Mouse (Mus musculus): ENCODE measurements around the gene Prmt2. TPM values are rescaled to one million over a fixed set of nuclear protein-coding genes. Genes with fewer than 3 reads are reported as not detected.

Prmt2 gene
- 10.1 and 10.5 TPM in 2 replicates for polyA plus RNA-seq (2016; fragmentation: Nextera tagmentation; extraction: Ambion mirVana)

DNA sequence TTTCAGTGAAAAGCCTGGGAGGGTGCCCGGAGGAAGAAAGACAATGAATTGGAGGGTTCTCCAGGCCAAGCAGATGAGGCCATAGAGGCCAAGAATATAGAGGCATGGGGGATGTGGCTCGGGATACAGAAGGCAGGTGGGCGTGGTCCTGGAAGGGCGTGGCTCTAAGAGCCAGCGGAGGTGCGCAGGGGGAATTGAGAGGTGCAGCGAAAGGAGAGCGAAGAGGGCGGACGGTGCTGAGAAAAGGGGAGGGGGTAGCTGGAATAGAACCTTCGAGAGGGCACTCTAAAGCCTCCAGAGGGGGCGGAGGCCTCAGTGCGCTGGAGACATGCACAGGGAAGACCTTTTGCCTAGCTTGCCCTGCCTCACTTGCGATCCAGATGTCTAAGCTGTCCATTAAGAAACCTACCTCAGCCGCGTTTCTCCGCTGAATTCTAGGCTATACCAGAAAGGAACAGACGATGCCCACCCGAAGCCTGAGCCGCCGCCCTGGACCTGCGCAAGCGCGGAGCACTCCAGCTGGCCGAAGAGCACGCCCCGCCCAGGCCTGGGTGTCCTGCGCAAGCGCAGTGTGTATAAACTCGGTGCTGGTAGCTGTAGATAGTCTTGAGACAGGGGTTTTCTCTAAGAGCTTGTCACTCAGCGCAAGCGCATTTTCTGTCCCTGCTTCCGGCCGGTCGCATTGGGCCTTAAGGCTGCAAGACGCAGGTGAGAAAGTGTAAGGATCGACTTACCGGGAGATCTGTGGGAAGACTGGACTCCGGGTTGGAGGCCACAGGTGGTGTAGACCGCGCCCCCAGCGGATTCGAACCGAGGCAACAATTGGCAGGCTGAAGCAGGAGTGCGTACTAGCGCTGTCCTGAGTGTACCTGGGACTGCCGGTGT is at the start of gene Prmt2:
TSS of gene Prmt2 (minus strand) at position 525 of the 885 bp plus-strand sequence.
- Histone ChIP-seq H3K9me3 (replicated peaks) (no peaks in the 10 kb centered on the region), H3K27me3 (replicated peaks) (no peaks in the 10 kb centered on the region), H3K36me3 (no peaks in the 10 kb centered on the region), H3K4me3 (peak within 1 kb of the TSS; percentile 73), H3K9ac (peak within 1 kb of the TSS; percentile 69), H3K4me2 (peak within 1 kb of the TSS; percentile 95), H3K4me1 (peaks cover 19% of the 10 kb centered on the region), H3K27ac (peak within 1 kb of the TSS; percentile 82)
- WGBS (ENCODE audit: insufficient replicate concordance): 1% methylated on average over 47 of the region's 47 CpGs
- ATAC-seq: peak; percentile 99

DNA sequence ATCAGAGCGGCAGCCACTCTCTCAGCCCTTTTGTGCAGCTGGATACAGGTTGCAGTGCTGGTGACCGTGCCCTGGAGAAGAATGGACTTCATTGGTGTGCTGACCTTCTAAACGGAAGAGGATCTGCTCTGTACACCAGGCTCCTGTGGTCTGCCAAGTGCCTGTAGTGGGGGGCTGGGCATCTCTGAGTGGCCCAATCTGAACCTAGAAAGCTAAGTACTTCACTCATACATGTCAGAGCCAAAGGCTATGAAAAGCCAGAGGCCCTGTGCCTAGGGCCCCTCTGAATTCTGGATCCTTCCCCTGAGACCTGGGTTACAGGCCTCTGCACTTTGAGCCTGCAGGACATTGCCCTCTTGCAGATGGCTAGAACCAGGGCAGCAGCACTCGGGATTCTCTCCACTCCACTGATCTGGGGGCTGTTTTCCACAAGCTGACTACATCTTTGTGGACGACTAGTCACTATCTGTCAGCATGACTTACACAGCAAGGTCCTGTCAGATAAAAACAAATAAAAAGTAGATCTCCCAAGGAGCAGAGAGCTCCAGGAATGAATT is 41.0 kb upstream of the Prmt2 start:
- 63% methylated on average over 5 of the region's 5 CpGs for WGBS (ENCODE audit: insufficient replicate concordance)
- Histone ChIP-seq H3K4me3 (no peak overlapping the region), H3K36me3 (peaks cover 28% of the 10 kb centered on the region), H3K4me2 (no peak overlapping the region), H3K27ac (no peak overlapping the region), H3K27me3 (replicated peaks) (no peaks in the 10 kb centered on the region), H3K4me1 (no peaks in the 10 kb centered on the region), H3K9ac (no peak overlapping the region), H3K9me3 (replicated peaks) (no peaks in the 10 kb centered on the region)
- ATAC-seq: no peak

DNA sequence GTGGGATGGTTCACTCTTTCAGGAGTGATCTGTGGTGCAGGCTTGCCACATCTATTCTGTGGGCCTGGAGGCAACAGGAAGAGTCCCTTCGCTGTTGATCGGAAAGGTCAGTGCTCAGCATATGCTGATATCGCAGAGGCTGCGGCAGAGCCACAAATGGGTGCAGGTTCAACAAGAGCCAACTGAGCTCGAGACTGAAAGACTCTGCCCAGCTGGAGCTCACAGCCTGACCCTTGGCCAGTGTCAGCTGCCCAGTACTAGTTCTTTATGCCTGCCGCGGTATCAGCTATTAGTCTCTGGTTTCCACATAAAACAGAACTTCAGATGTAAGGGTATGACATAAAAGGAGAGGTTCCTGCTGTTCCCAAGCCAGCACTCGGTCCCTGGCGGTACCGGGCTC is 37.6 kb upstream of the Prmt2 start:
- Histone ChIP-seq H3K4me2 (no peak overlapping the region), H3K9me3 (replicated peaks) (no peaks in the 10 kb centered on the region), H3K27me3 (replicated peaks) (no peaks in the 10 kb centered on the region), H3K4me1 (no peaks in the 10 kb centered on the region), H3K36me3 (peaks cover 31% of the 10 kb centered on the region), H3K4me3 (no peak overlapping the region), H3K9ac (no peak overlapping the region), H3K27ac (no peak overlapping the region)
- no peak for ATAC-seq
- WGBS (ENCODE audit: insufficient replicate concordance): 73% methylated on average over 10 of the region's 10 CpGs

DNA sequence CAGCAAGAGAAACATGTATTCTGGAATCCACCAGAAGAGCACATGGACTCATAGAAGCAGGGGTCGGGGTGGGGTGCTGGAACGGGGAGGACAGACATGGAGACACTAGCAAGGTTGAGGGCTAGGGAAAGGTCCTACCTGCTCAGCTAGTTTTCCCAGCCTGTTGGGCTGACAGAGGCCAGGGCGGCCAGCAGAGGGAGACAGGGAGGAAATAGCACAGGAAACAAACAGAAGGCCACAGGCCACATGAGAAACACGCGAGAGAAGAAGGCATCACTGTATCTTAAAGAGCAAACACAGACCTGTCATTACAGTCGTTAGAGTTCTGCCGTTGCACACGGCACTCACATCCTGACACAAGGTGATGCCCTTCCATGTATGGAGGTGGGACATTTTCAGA is 33.6 kb upstream of the Prmt2 start:
- Histone ChIP-seq H3K4me1 (no peaks in the 10 kb centered on the region), H3K4me2 (no peak overlapping the region), H3K27me3 (replicated peaks) (no peaks in the 10 kb centered on the region), H3K27ac (no peak overlapping the region), H3K9ac (no peak overlapping the region), H3K9me3 (replicated peaks) (no peaks in the 10 kb centered on the region), H3K36me3 (peaks cover 28% of the 10 kb centered on the region), H3K4me3 (no peak overlapping the region)
- 41% methylated on average over 8 of the region's 8 CpGs for WGBS (ENCODE audit: insufficient replicate concordance)
- no peak for ATAC-seq

DNA sequence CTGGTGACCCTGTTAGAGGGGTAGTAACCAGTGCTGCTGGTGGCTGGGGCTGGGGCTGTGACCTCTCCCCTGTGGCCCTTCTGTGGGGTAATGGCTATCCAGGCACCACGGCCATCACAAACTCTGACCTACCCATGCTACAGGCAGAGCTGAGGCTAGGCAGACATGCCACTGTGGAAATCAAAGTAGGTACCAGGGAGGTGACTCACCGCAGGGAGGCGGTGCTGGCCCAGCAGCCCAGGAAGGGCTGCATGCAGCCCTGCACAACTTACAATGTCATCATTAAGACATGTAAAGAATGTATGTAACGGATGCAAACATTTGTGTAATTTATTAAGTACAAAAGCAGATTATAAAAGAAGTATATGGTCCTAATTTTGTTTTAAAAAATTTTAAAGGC is 24.8 kb upstream of the Prmt2 start:
- Histone ChIP-seq H3K9ac (no peak overlapping the region), H3K4me2 (no peak overlapping the region)
- no peak for ATAC-seq

DNA sequence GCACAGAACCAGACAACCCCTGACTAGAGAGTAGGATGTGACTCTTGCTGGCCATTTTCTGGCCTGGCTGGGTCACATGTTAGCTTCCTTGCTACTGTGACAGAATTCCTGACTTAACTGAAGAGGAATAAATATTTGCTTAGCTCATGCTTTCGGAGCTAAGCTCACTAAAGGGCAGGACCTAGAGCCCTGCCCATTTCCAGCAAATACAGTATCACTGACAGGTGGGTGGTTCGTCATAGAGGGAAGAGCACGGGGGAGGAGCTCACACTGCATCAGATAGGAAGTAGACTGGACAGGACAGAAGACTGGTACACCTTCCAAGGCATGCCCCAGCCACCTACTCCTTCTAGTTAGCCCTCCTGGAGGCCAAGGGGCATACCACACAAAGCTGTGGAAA is 23.8 kb upstream of the Prmt2 start:
- H3K27me3 ChIP-seq (replicated peaks): no peaks in the 10 kb centered on the region
- H3K9me3 ChIP-seq (replicated peaks): no peaks in the 10 kb centered on the region
- no peak overlapping the region for H3K9ac ChIP-seq
- H3K4me2 ChIP-seq: no peak overlapping the region
- 42% methylated on average over 3 of the region's 3 CpGs for WGBS (ENCODE audit: insufficient replicate concordance)
- no peaks in the 10 kb centered on the region for H3K36me3 ChIP-seq
- no peaks in the 10 kb centered on the region for H3K4me1 ChIP-seq
- no peak overlapping the region for H3K4me3 ChIP-seq
- no peak overlapping the region for H3K27ac ChIP-seq
- ATAC-seq: peak; percentile 59; the same call in 1 of the 2 replicates

More for the DNA sequence above, 24.8 kb upstream of the Prmt2 start:
- H3K27ac ChIP-seq: no peak overlapping the region
- H3K4me1 ChIP-seq: no peaks in the 10 kb centered on the region
- H3K27me3 ChIP-seq (replicated peaks): no peaks in the 10 kb centered on the region
- H3K4me3 ChIP-seq: no peak overlapping the region
- H3K9me3 ChIP-seq (replicated peaks): no peaks in the 10 kb centered on the region
- H3K36me3 ChIP-seq: no peaks in the 10 kb centered on the region
- WGBS (ENCODE audit: insufficient replicate concordance): 67% methylated on average over 4 of the region's 4 CpGs

DNA sequence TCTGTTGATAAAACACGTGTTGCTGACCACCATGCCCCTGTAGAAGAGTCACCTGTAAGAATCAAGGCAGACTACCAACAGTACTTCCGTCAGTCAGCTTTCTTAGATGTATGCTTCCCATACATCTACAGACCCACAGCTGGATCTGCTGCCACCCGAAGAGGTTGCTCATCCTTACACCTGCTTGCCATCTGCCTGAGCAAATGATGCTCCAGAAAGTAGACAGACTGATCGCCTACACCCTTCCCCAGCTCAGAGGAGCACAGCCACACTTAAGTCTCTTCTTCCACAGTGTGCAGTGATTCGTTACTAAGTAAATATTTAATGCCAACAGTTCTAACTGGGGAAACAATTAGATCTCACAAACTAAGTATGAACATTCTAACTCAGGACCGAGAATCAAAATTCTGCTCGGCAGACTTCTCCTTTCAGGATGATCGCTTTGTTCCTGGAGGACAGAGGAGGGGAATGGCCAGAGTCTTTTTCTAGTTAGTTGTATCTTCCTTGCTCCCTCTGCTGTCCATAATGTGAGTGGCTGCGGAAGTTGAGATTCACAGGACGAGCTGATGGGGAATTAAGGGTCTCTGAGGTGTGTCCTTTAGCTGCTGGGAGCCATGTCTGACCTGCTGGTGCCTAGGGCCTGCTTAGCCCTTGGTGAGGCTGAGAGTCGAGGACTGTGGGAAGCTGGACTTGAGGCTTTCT is 22.8 kb upstream of the Prmt2 start:
- H3K4me2 ChIP-seq: no peak overlapping the region
- H3K36me3 ChIP-seq: no peaks in the 10 kb centered on the region
- no peaks in the 10 kb centered on the region for H3K9me3 ChIP-seq (replicated peaks)
- H3K27ac ChIP-seq: no peak overlapping the region
- H3K9ac ChIP-seq: no peak overlapping the region
- ATAC-seq: no peak
- no peaks in the 10 kb centered on the region for H3K27me3 ChIP-seq (replicated peaks)
- no peaks in the 10 kb centered on the region for H3K4me1 ChIP-seq
- H3K4me3 ChIP-seq: no peak overlapping the region
- WGBS (ENCODE audit: insufficient replicate concordance): 51% methylated on average over 11 of the region's 11 CpGs

DNA sequence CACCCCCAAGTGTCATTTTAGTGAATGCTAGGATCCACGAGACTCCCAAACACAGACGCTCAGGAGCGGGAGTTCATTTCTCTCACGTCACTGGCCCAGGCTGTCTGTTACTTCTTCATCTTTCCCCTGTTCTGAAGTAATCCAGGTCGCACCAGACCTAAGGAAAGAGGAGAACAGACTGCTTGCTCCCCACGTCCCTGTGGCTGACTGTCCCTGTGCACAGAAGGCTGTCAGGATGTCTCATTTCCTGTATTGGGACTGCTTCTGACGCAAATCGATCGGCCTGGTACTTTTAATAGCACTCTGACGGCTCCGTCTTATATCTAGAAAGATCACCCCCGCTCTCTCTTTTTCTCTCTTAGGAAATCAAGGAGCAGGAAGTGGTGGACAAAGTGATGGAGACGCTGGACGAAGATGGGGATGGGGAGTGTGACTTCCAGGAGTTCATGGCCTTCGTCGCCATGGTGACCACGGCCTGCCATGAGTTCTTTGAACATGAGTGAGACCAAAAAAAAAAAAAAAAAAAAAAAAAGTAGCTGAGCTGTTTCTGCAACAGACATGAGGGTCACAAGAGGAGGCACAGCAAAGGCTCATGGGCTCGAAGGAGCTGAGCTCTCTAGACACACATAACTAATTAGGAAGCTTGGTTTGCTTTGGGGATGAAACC is 22.0 kb upstream of the Prmt2 start:
- Histone ChIP-seq H3K9ac (no peak overlapping the region), H3K27me3 (replicated peaks) (no peaks in the 10 kb centered on the region), H3K4me1 (no peaks in the 10 kb centered on the region), H3K9me3 (replicated peaks) (no peaks in the 10 kb centered on the region), H3K27ac (no peak overlapping the region), H3K4me3 (no peak overlapping the region), H3K4me2 (no peak overlapping the region), H3K36me3 (no peaks in the 10 kb centered on the region)
- no peak for ATAC-seq
- 60% methylated on average over 18 of the region's 18 CpGs for WGBS (ENCODE audit: insufficient replicate concordance)

DNA sequence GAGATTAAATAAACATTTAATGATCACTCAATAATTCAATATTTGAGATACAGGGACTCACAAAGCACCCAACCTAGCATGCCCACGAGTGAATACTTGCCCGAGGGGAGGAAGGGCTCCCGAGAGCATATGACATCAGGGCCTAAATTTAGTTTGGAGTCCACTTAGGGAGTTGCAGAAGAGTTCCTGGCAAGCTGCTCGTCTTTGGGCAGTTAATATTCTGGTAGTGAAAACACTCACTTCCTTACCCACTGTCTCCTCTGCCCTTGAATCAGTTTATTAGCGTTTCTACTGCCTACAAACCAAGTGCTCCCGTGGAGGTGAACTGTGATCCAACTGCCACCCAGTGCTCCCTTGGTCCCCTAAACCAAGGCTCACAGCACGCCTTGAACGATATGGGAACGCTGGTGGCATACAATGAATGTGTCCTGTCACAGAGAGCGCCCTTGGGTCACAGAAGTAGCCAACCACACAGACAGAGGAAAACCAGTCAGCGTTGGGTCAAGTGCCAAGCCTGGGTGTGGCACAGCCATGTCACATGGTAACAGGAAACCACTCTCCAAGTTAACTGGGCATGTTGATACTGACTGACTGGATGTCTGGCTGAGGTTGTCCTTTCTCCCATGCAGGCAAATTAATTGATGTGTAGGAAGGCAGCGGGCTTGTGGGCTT is 20.2 kb upstream of the Prmt2 start:
- H3K36me3 ChIP-seq: no peaks in the 10 kb centered on the region
- WGBS (ENCODE audit: insufficient replicate concordance): 68% methylated on average over 12 of the region's 12 CpGs
- no peak overlapping the region for H3K27ac ChIP-seq
- H3K9me3 ChIP-seq (replicated peaks): no peaks in the 10 kb centered on the region
- no peak overlapping the region for H3K9ac ChIP-seq
- H3K4me3 ChIP-seq: no peak overlapping the region
- no peak for ATAC-seq
- H3K4me1 ChIP-seq: no peaks in the 10 kb centered on the region
- H3K4me2 ChIP-seq: no peak overlapping the region
- H3K27me3 ChIP-seq (replicated peaks): no peaks in the 10 kb centered on the region

DNA sequence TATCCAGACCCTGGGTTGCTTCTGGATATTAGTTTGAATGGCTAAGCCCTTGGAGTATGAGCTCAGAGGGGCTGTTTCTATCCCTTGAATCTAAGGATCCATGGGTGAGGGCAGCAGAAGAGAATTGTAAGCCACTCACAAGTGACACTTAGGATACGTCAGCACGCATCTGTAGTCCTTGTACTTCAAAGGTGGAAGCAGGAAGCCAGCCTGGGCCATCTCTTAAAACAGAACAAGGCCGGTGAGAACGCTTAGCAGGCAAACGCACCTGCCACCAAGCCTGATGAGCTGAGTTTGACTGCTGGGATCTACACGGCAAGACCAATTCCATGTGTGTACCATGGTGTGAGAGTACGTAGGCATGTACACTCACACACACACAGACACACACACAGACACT is 19.6 kb upstream of the Prmt2 start:
- no peak overlapping the region for H3K9ac ChIP-seq
- H3K9me3 ChIP-seq (replicated peaks): no peaks in the 10 kb centered on the region
- H3K27me3 ChIP-seq (replicated peaks): no peaks in the 10 kb centered on the region
- no peak overlapping the region for H3K27ac ChIP-seq
- ATAC-seq: no peak
- no peak overlapping the region for H3K4me2 ChIP-seq
- H3K36me3 ChIP-seq: no peaks in the 10 kb centered on the region
- no peak overlapping the region for H3K4me3 ChIP-seq
- WGBS (ENCODE audit: insufficient replicate concordance): 73% methylated on average over 7 of the region's 7 CpGs
- no peaks in the 10 kb centered on the region for H3K4me1 ChIP-seq

DNA sequence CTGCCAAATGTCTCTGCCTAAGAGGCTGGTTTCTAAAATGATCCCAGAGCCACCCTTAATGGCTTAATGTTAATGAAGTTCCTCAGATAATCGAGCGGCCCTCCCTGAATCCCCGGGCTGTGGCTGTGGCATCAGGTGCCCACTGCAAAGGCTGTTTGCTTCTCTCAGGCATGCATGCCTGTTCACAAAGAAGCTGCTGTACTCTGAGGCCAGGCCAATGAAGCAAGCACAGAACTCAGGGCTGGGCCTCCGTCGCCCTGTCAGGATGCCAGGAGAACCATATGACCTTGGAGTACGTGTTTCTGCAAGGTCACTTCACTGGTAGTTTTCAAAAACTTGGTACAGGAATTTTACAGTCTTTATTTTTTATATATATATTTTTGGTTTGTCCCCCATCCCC is 18.0 kb upstream of the Prmt2 start:
- no peaks in the 10 kb centered on the region for H3K9me3 ChIP-seq (replicated peaks)
- H3K4me1 ChIP-seq: no peaks in the 10 kb centered on the region
- 68% methylated on average over 6 of the region's 6 CpGs for WGBS (ENCODE audit: insufficient replicate concordance)
- no peak overlapping the region for H3K9ac ChIP-seq
- no peak overlapping the region for H3K27ac ChIP-seq
- no peaks in the 10 kb centered on the region for H3K27me3 ChIP-seq (replicated peaks)
- ATAC-seq: no peak
- H3K4me3 ChIP-seq: no peak overlapping the region
- no peak overlapping the region for H3K4me2 ChIP-seq
- no peaks in the 10 kb centered on the region for H3K36me3 ChIP-seq
